Mouse (Mus musculus) small intestine, adult 2 months (tissue): ENCODE data around the gene Saysd1. TPM values are rescaled to one million over a fixed set of nuclear protein-coding genes. Genes with fewer than 3 reads are reported as not detected.

ENCODE experiments used
- H3K27ac ChIP-seq: fragments of 200-500 bp; 2 replicates; pipeline ENCODE4 v1.5.1; 2012; ENCODE audit warnings: low read depth, low read length, control low read depth, inconsistent platforms; ENCODE audit not compliant: insufficient read depth
- H3K27me3 ChIP-seq: fragments of 200-500 bp; 2 replicates; pipeline ENCODE4 v1.6.1; 2012; ENCODE audit warnings: mild to moderate bottlenecking, moderate library complexity, low read length, inconsistent platforms; ENCODE audit not compliant: control insufficient read depth, insufficient read depth
- H3K36me3 ChIP-seq: fragments of 200-500 bp; 2 replicates; pipeline ENCODE4 v1.6.1; 2012; ENCODE audit warnings: mild to moderate bottlenecking, low read length, control low read depth, inconsistent platforms; ENCODE audit not compliant: control insufficient read depth, insufficient read depth
- H3K4me1 ChIP-seq: fragments of 200-500 bp; 2 replicates; pipeline ENCODE4 v1.6.1; 2012; ENCODE audit warnings: low read length, inconsistent platforms, mixed read lengths; ENCODE audit not compliant: control insufficient read depth, insufficient read depth, insufficient read length
- H3K4me3 ChIP-seq: fragments of 200-500 bp; 2 replicates; pipeline ENCODE4 v1.5.1; 2012; ENCODE audit warnings: low read depth, mild to moderate bottlenecking, control low read depth, inconsistent platforms, low read length, moderate library complexity
- CTCF ChIP-seq: fragments of 200-500 bp; IDR thresholded peaks from 2 replicates; pipeline ENCODE4 v1.5.1; 2012; ENCODE audit warnings: low read depth, mild to moderate bottlenecking, control low read depth, inconsistent platforms, low read length, moderate library complexity, mixed read lengths; ENCODE audit not compliant: insufficient replicate concordance, insufficient read length; ENCODE audit errors: extremely low read depth
- POLR2A ChIP-seq: fragments of 200-500 bp; IDR thresholded peaks from 2 replicates; pipeline ENCODE4 v1.6.1; 2012; ENCODE audit warnings: low read depth, mild to moderate bottlenecking, control low read depth, inconsistent platforms, low read length, moderate library complexity
- WGBS: fragments of 180-500 bp; shearing (Covaris S2); methylation state at CpG from one replicate; pipeline ENCODE4 v1.1.7; 2018; 5-methylcytosine and 5-hydroxymethylcytosine counted together
- polyA plus RNA-seq: library from polyadenylated mRNA; depleted of rRNA; stranded (reverse); fragments of >200 nt; gene quantifications from 2 replicates; pipeline ENCODE4 v1.2.3, GENCODE M21; 2012; rRNA removed

The Saysd1 gene
- 5.7 and 8.3 TPM in 2 replicates for polyA plus RNA-seq

GRCm38 (mm10) chr14:20138484-20139355, at the start of gene Saysd1:
TSS of gene Saysd1 (minus strand) at chr14:20138534.
- TF ChIP-seq CTCF: no peak
- no peak for TF ChIP-seq POLR2A
- peak within 1 kb of the TSS; percentile 38; the same call in 1 of the 2 replicates for H3K27ac ChIP-seq
- peaks cover 28% of the 10 kb centered on the region for H3K4me1 ChIP-seq
- no peaks in the 10 kb centered on the region for H3K27me3 ChIP-seq
- peak within 1 kb of the TSS; percentile 8 for H3K4me3 ChIP-seq
- H3K36me3 ChIP-seq: peaks cover 39% of the 10 kb centered on the region
- 34% methylated on average over 16 of the region's 16 CpGs for WGBS

- H3K27ac ChIP-seq: no peak overlapping the region
- WGBS: 36% methylated on average over 9 of the region's 9 CpGs
- TF ChIP-seq CTCF (no peak), POLR2A (no peak)
Observed at GRCm38 (mm10) chr14:20185426-20185825, 47.1 kb upstream of the Saysd1 start.

GRCm38 (mm10) chr14:20183701-20184100, 45.4 kb upstream of the Saysd1 start:
- Histone ChIP-seq H3K36me3 (0 out of 2 replicates have a peak, but pooled peaks cover 2% of the 10 kb centered on the region), H3K27ac (no peak overlapping the region), H3K27me3 (no peaks in the 10 kb centered on the region), H3K4me3 (no peak overlapping the region), H3K4me1 (peaks cover 13% of the 10 kb centered on the region; the same call in 1 of the 2 replicates)
- WGBS: 91% methylated on average over 5 of the region's 5 CpGs
- TF ChIP-seq CTCF: no peak
- no peak for TF ChIP-seq POLR2A

More at GRCm38 (mm10) chr14:20185426-20185825, 47.1 kb upstream of the Saysd1 start:
- H3K4me1 ChIP-seq: peaks cover 15% of the 10 kb centered on the region; the same call in 1 of the 2 replicates
- no peaks in the 10 kb centered on the region for H3K36me3 ChIP-seq
- H3K4me3 ChIP-seq: no peak overlapping the region
- no peaks in the 10 kb centered on the region for H3K27me3 ChIP-seq

GRCm38 (mm10) chr14:20182596-20182995, 44.3 kb upstream of the Saysd1 start:
- Histone ChIP-seq H3K27me3 (no peaks in the 10 kb centered on the region), H3K36me3 (0 out of 2 replicates have a peak, but pooled peaks cover 3% of the 10 kb centered on the region), H3K4me1 (peaks cover 15% of the 10 kb centered on the region; the same call in 1 of the 2 replicates), H3K4me3 (no peak overlapping the region), H3K27ac (no peak overlapping the region)
- WGBS: 87% methylated on average over 7 of the region's 7 CpGs
- TF ChIP-seq POLR2A (no peak), CTCF (no peak)

GRCm38 (mm10) chr14:20181466-20181921, 43.2 kb upstream of the Saysd1 start, which contains the start of gene Kcnk5:
TSS of gene Kcnk5 (minus strand) at chr14:20181809.
- H3K36me3 ChIP-seq: peaks cover 8% of the 10 kb centered on the region
- H3K27ac ChIP-seq: peak within 1 kb of the TSS; percentile 87
- H3K27me3 ChIP-seq: no peaks in the 10 kb centered on the region
- peaks cover 15% of the 10 kb centered on the region; the same call in 1 of the 2 replicates for H3K4me1 ChIP-seq
- TF ChIP-seq POLR2A (peak; percentile 98), CTCF (no peak)
- under 1% methylated on average over 36 of the region's 36 CpGs for WGBS
- H3K4me3 ChIP-seq: peak within 1 kb of the TSS; percentile 85

- peak overlapping the region; percentile 87 for H3K27ac ChIP-seq
Observed at GRCm38 (mm10) chr14:20180751-20181162, 42.4 kb upstream of the Saysd1 start.

GRCm38 (mm10) chr14:20180304-20180703, 42.0 kb upstream of the Saysd1 start:
- Histone ChIP-seq H3K27me3 (no peaks in the 10 kb centered on the region), H3K36me3 (peaks cover 9% of the 10 kb centered on the region), H3K27ac (peak overlapping the region; percentile 87), H3K4me1 (peaks cover 10% of the 10 kb centered on the region; the same call in 1 of the 2 replicates), H3K4me3 (peak overlapping the region; percentile 85)
- TF ChIP-seq CTCF: no peak
- TF ChIP-seq POLR2A: no peak
- 4% methylated on average over 6 of the region's 6 CpGs for WGBS

More at GRCm38 (mm10) chr14:20180751-20181162, 42.4 kb upstream of the Saysd1 start:
- no peak for TF ChIP-seq CTCF
- no peak; the same call in 1 of the 2 replicates for TF ChIP-seq POLR2A
- Histone ChIP-seq H3K4me1 (peaks cover 15% of the 10 kb centered on the region; the same call in 1 of the 2 replicates), H3K4me3 (peak overlapping the region; percentile 85), H3K36me3 (peaks cover 8% of the 10 kb centered on the region), H3K27me3 (no peaks in the 10 kb centered on the region)
- WGBS: under 1% methylated on average over 24 of the region's 24 CpGs
